Mouse (Mus musculus): ENCODE results near the gene Osbpl5.

Osbpl5 gene

DNA sequence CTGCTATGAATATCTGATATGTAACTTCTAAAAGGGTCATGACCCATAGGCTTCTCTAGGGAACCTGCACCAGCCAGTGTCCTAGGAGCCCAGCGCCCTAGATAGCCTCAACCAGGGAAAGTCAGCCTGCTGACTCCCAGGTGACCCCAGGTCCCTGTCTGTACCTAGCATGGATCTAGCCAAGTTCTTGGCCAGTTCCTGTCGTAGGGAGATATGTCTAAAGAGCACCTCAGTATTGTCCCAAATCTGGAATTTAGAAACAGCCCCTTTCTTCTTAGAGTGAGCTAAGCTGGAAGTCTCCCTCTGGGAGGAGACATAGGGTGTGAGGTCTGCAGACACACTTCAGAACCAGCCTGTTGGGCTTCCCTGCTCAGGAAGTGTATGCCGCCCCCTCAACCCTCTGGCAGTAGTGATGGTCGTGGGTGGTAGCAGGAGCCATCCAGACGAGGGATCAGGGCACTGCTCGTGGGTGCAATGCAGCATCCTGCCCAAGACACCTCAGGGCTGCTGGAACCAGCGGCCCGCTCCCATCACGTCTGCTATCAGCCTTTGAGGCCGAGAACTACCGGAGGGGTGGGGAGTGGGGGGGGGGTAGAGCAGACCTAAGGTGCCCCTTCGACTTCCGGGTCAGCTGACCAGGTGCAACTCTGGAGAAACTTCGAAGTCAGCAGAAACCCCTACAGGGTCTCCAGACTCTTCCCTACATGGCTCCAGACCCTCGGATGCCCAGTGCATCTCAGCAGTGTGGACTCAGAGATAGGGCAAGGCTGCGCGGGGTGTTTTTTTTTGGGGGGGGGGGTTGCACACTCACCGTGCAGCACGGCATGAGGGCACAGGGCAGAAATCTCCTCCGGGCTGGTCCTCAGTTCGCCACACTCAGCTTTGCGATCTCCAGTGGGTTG lies at the start of gene Osbpl5:
TSS of gene Osbpl5 (minus strand) at position 861 of the 902 bp plus-strand sequence.
- DNase-seq (ENCODE audit: low read depth, low spot score): no peak

GRCm38 (mm10) chr7:143805199-143805624 lies 48.4 kb upstream of the Osbpl5 start:
- no peak for DNase-seq (ENCODE audit: low read depth, low spot score)

DNA sequence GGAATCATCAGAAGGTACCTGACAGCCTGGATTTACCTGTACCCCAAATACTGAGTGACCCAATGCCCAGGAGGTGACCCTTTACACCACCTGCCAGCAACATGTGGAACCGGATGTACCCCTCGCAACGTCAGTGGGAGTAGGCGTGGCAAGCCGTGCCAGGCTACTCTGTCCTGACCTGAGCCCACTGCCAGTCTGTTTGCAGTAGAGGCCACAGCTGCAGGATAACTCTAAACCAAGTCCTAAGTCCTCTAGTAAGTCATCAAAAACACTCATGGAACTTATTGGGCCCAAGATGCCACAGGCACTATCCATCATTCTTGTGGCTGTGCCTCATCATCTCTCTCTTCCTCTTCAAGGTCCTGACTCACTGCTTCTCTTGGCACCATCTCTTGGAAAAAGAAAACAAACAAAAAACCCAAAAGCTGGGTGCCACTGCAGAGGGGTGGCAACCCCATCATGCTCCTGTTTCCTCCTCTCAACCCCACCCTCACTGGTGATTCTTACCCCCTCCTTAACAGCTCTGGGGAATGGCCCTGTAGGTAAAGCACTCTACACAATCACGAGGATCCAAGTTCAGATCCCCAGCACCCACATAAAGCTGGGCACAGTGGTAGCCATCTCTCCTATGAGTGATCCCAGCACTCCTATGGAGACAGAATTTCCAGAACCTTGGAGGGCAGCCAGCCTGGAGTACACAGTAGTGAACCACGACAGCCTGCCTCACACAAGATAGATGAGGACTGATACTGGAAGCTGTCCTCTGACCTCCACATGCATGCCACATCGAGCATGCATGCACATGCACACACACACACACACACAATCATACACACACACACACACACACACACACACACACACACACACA lies 44.6 kb upstream of the Osbpl5 start:
- no peak for DNase-seq (ENCODE audit: low read depth, low spot score)

DNA sequence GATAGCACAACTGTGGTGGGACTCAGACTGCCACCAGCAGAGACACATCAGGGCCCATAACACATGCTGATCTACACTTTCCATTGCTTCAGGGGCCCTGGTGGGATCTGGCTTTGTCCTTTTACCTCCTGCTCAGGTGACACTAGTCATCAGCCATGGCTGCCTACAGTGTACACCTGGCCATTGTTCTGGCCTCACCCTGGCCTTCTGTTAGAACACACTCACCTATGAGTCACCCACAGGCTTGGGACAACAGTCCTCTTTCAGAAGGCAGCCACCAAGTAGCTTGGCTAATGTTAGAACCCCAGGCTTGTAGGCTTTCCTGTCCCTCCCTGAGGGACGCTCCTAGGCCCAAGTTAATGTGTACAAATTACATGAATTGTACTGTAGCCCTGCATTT lies 44.0 kb upstream of the Osbpl5 start:
- DNase-seq (ENCODE audit: low read depth, low spot score): no peak

GRCm38 (mm10) chr7:143798783-143799182 lies 42.0 kb upstream of the Osbpl5 start:
- DNase-seq (ENCODE audit: low read depth, low spot score): no peak

GRCm38 (mm10) chr7:143793121-143793520 lies 36.3 kb upstream of the Osbpl5 start:
- peak; percentile 47 for DNase-seq (ENCODE audit: low read depth, low spot score)

- no peak for DNase-seq (ENCODE audit: low read depth, low spot score)
These were observed 35.7 kb upstream of the Osbpl5 start for GRCm38 (mm10) chr7:143792336-143792985.

DNA sequence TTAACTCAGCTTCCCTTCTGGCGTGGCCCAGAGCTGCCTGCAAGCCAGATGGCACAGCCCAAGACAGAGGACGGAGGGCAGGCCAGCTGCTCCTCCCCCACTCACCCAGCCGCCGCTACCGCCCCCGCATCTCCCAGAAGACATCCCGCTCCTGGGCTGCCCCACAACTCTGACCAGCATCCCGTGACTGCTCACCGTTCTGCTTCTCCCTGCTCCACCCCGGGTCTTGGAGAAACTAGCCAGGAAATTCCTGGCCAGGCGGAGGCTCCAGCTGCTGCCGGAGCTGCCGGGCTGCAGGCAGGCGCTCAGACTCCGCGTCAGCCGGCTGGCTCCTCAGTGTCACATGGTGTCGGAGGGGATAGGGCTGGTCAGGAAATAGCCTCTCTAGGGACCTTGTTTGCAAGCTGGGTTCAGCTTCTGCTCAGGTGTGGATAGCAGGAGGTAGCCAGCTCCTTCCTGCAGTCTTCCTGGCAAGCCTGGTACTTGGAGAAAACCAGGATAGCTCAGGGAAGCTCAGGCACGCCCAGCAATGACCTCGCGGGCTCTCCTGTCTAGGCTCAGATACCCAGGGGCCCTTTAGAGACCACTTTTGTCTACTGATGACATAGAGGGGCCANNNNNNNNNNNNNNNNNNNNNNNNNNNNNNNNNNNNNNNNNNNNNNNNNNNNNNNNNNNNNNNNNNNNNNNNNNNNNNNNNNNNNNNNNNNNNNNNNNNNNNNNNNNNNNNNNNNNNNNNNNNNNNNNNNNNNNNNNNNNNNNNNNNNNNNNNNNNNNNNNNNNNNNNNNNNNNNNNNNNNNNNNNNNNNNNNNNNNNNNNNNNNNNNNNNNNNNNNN lies 27.4 kb upstream of the Osbpl5 start, which contains the start of gene Mrgpre:
TSS of gene Mrgpre (minus strand) at position 505 of the 834 bp plus-strand sequence.
- peak; percentile 57 for DNase-seq (ENCODE audit: low read depth, low spot score)

- DNase-seq (ENCODE audit: low read depth, low spot score): no peak
These were observed 26.7 kb upstream of the Osbpl5 start for GRCm38 (mm10) chr7:143783378-143783995.

GRCm38 (mm10) chr7:143777375-143777774 lies 20.6 kb upstream of the Osbpl5 start:
- DNase-seq (ENCODE audit: low read depth, low spot score): no peak

GRCm38 (mm10) chr7:143776137-143776536 lies 19.4 kb upstream of the Osbpl5 start:
- DNase-seq (ENCODE audit: low read depth, low spot score): no peak

DNA sequence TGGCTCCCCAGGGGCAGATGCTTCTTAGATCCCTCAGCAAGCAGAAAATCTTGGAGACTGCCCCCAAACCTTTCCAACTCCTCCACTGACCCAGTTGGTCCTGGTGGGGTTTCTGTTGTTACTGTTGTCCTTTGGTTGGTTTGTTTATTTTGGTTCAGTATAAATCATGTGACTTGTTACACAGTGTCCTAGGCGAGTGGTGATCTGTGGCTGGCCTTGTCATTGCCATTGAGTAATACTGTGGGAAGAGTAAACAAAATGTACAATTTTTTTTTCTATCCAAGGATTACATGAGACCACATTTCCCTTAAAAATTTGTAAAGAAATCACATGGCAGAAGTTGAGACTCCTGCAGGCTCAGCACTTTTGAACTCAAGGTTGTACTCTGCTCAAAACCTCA lies 12.7 kb upstream of the Osbpl5 start:
- no peak for DNase-seq (ENCODE audit: low read depth, low spot score)

DNA sequence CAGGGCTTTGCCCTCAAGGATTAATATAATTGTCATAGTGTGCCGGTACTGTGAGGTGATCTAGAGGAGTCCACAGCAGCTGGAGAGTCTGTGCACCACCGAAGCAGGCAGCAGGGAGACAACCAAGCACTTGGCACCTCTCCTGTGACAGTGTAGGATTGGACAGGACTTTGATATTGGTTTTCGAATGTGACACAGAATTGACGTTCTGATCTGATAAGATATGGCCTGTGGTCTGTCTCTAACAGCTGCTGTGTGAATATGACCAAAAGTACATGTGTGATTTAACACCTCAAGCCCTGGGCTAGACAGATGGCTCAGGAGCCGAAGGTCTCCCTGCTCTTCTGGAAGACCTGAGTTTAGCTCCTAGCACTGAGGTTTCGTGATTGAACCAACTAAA lies 11.5 kb upstream of the Osbpl5 start:
- DNase-seq (ENCODE audit: low read depth, low spot score): no peak

DNA sequence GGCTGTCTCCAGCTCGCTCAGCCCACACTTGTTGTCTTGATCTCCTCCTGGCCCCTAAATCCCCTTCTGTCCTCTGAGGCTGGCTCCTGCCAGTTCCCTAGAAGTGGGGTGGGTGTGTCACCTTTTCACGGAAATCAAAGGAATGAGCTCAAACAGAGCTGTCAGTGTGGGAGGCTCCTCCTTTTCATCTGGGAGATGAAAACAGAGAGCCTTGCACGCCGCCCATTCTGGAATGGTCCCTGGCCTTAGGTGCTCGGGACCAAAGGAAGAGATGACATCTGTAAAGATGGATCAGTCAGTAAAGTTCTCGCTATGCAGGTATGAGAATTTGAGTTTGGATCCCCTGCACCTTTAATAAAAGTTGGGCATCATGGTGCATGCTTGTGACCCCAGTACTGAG lies 10.1 kb upstream of the Osbpl5 start, which contains the start of gene Mrgprg:
TSS of gene Mrgprg (minus strand) at position 101 of the 400 bp plus-strand sequence.
- no peak for DNase-seq (ENCODE audit: low read depth, low spot score)

DNA sequence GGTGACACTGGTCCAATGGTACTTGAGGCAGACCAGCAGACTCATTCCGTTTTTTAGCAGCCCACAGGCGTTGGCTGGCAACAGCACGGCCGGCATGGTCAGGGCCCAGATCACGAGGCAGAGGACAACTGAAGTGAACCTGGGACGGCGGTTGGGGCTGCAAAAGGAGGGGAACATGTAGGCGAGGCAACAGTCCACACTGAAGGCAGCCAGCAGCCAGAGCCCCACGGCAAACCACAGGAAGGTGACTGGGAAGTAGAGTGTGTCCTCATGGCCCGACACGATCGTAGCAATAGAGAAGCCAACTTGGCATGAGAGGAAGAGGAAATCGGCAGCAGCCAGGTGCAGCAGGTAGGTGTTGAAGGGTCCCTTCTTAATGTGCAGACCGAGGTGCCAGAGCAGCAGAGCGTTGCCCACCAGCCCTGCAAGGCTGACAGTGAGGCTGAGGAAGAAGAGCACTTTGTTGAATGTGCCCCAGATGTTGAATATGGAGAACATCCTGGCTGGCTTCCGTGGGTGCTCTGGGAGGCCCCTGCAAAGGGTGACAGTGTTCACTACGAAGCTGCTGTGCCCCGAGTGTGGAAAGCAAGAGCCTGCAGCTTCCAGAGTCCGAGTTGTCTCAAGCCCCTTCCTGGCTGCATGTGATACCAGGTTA lies 8.2 kb upstream of the Osbpl5 start:
- DNase-seq (ENCODE audit: low read depth, low spot score): no peak

DNA sequence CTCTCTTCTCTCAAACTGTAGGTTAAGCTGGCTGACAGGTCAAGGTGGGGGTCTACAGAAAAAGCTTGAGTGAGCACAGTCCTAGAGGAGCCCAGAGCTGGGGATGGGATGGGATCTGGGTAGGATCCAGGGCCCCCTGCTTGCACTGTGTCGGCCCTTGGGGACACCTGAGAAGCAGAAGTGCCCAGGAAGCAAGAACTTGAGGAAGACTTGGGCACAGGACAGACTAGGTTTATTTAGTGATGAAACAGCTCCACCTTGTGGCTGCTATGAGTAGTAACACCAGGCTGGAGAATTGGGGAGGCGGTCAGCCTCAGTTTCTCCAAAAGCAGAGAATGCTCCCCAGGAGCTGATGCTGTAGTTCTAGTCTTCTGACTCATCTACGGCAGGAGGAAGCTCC lies 7.0 kb upstream of the Osbpl5 start:
- peak; percentile 65 for DNase-seq (ENCODE audit: low read depth, low spot score)

- no peak for DNase-seq (ENCODE audit: low read depth, low spot score)
These were observed 2.2 kb upstream of the Osbpl5 start for GRCm38 (mm10) chr7:143758956-143759355.

DNA sequence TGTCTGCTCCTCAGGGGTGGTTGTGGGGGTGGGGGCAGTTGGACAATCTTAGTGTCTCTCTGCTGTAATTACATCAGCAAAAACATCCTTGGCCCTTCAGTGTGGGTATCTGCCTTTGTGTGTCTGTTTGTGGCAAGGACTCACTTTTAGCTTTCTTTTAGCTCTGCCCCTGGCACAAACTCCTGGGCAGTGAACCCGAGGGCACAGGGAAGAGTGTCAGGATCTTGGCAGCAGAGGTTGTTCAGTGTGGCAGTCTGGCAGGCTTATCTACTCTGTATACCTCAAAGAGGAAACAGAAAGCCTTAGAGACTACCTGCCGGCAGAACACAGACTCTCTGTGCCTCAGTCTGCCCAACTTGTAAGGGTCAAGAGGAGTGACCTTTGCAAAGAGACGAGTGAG lies 911 bp upstream of the Osbpl5 start:
- DNase-seq (ENCODE audit: low read depth, low spot score): peak; percentile 21

- peak; percentile 91 for DNase-seq (ENCODE audit: low read depth, low spot score)
These were observed 224 bp upstream of the Osbpl5 start for GRCm38 (mm10) chr7:143757027-143757390.

All from CD4-positive helper T cell, adult 2 months (primary cell).